Mouse (Mus musculus) embryonic facial prominence, embryonic 11.5 days (tissue): ENCODE measurements around the gene Zfp691. TPM values are rescaled to one million over a fixed set of nuclear protein-coding genes. Genes with fewer than 3 reads are reported as not detected.

Experiments used
- ATAC-seq: fragments of 200-750 bp; cut with Nextera tagmentation; replicated peaks from 2 replicates; pipeline ENCODE4 v1.8.0; 2017; ENCODE audit warnings: low read depth; ENCODE audit not compliant: insufficient number of reproducible peaks, low FRiP score, low TSS enrichment
- DNase-seq: peaks from one replicate; pipeline ENCODE4 v3.0.0-alpha.2; 2015; ENCODE audit warnings: low spot score
- H3K27ac ChIP-seq: fragments of 300-500 bp; sonication (generic); replicated peaks from 2 replicates; pipeline ENCODE4 v1.5.1; 2014; ENCODE audit warnings: mild to moderate bottlenecking, low read depth, low read length, control low read depth
- H3K27me3 ChIP-seq: fragments of 300-500 bp; sonication (generic); 2 replicates; pipeline ENCODE4 v1.6.1; 2014; ENCODE audit warnings: mild to moderate bottlenecking, low read length, moderate library complexity, mixed read lengths; ENCODE audit not compliant: control insufficient read depth, insufficient read depth
- H3K36me3 ChIP-seq: fragments of 300-500 bp; sonication (generic); replicated peaks from 2 replicates; pipeline ENCODE4 v1.6.1; 2014; ENCODE audit warnings: low read depth, mild to moderate bottlenecking, low read length, moderate library complexity, mixed read lengths; ENCODE audit not compliant: control insufficient read depth, insufficient read depth
- H3K4me1 ChIP-seq: fragments of 300-500 bp; sonication (generic); 2 replicates; pipeline ENCODE4 v1.6.1; 2014; ENCODE audit warnings: low read length, mixed read lengths; ENCODE audit not compliant: control insufficient read depth, insufficient read depth
- H3K4me2 ChIP-seq: fragments of 300-500 bp; sonication (generic); 2 replicates; pipeline ENCODE4 v1.6.1; 2014; ENCODE audit warnings: low read depth, mild to moderate bottlenecking, control low read depth, low read length, moderate library complexity
- H3K4me3 ChIP-seq: fragments of 300-500 bp; sonication (generic); 2 replicates; pipeline ENCODE4 v1.5.1; 2014; ENCODE audit warnings: low read depth, low read length, control low read depth
- H3K9ac ChIP-seq: fragments of 300-500 bp; sonication (generic); replicated peaks from 2 replicates; pipeline ENCODE4 v1.6.1; 2014; ENCODE audit warnings: mild to moderate bottlenecking, control low read depth, low read length
- H3K9me3 ChIP-seq: fragments of 300-500 bp; sonication (generic); replicated peaks from 2 replicates; pipeline ENCODE4 v1.6.1; 2016; ENCODE audit warnings: mild to moderate bottlenecking, low read length, inconsistent platforms, mixed read lengths; ENCODE audit not compliant: control insufficient read depth
- WGBS: fragments of 180-500 bp; shearing (Covaris S2); extraction: QIAGEN DNeasy Blood & Tissue Kit; methylation state at CpG from one replicate; pipeline ENCODE4 v1.1.7; 2014; 5-methylcytosine and 5-hydroxymethylcytosine counted together
- polyA plus RNA-seq: library from polyadenylated mRNA; unstranded; fragments of >200 nt; fragmentation: Nextera tagmentation; extraction: Ambion mirVana; gene quantifications from 2 replicates; pipeline ENCODE4 v1.2.1, GENCODE M21; 2014

The Zfp691 gene
- polyA plus RNA-seq, 1 experiment from 2014 or later = 6.9 TPM

- Histone ChIP-seq H3K4me1 (no peaks in the 10 kb centered on the region), H3K9me3 (no peaks in the 10 kb centered on the region), H3K27me3 (no peaks in the 10 kb centered on the region), H3K9ac (no peak overlapping the region), H3K4me2 (no peak overlapping the region), H3K27ac (no peak overlapping the region), H3K36me3 (peaks cover 11% of the 10 kb centered on the region), H3K4me3 (no peak overlapping the region)
- WGBS = 82% methylated on average over 8 of the region's 8 CpGs
- DNase-seq (no peak), ATAC-seq (no peak)
Measured at GRCm38 (mm10) chr4:119131189-119131910, 42.6 kb downstream of the Zfp691 start.

- Histone ChIP-seq H3K36me3 (peaks cover 3% of the 10 kb centered on the region), H3K4me3 (no peak overlapping the region), H3K4me2 (no peak overlapping the region), H3K9ac (no peak overlapping the region), H3K27ac (no peak overlapping the region), H3K4me1 (no peaks in the 10 kb centered on the region), H3K9me3 (no peaks in the 10 kb centered on the region), H3K27me3 (no peaks in the 10 kb centered on the region)
- 92% methylated on average over 1 of the region's 1 CpGs for WGBS
- no peak for ATAC-seq
- no peak for DNase-seq
Measured at GRCm38 (mm10) chr4:119129096-119129495, 44.9 kb downstream of the Zfp691 start.

- no peak for ATAC-seq
- H3K36me3 ChIP-seq = no peaks in the 10 kb centered on the region; the same call in 1 of the 2 replicates
Measured at GRCm38 (mm10) chr4:119128547-119128946, 45.4 kb downstream of the Zfp691 start.

GRCm38 (mm10) chr4:119127229-119127628 lies 46.8 kb downstream of the Zfp691 start:
- WGBS = 72% methylated on average over 6 of the region's 6 CpGs
- no peaks in the 10 kb centered on the region; the same call in 1 of the 2 replicates for H3K36me3 ChIP-seq
- no peak for DNase-seq
- no peak for ATAC-seq
- H3K4me2 ChIP-seq = no peak overlapping the region
- no peak overlapping the region for H3K27ac ChIP-seq
- no peaks in the 10 kb centered on the region for H3K4me1 ChIP-seq
- H3K9ac ChIP-seq = no peak overlapping the region
- no peak overlapping the region for H3K4me3 ChIP-seq
- no peaks in the 10 kb centered on the region for H3K9me3 ChIP-seq
- no peaks in the 10 kb centered on the region for H3K27me3 ChIP-seq

More at GRCm38 (mm10) chr4:119128547-119128946, 45.4 kb downstream of the Zfp691 start:
- no peaks in the 10 kb centered on the region for H3K9me3 ChIP-seq
- H3K27me3 ChIP-seq = no peaks in the 10 kb centered on the region
- no peak overlapping the region for H3K27ac ChIP-seq
- no peaks in the 10 kb centered on the region for H3K4me1 ChIP-seq
- H3K4me2 ChIP-seq = no peak overlapping the region
- H3K4me3 ChIP-seq = no peak overlapping the region
- DNase-seq = no peak
- no peak overlapping the region for H3K9ac ChIP-seq
- 77% methylated on average over 7 of the region's 7 CpGs for WGBS

GRCm38 (mm10) chr4:119125577-119126270 lies 48.3 kb downstream of the Zfp691 start:
- Histone ChIP-seq H3K36me3 (no peaks in the 10 kb centered on the region; the same call in 1 of the 2 replicates), H3K4me1 (no peaks in the 10 kb centered on the region), H3K9me3 (no peaks in the 10 kb centered on the region), H3K27me3 (no peaks in the 10 kb centered on the region), H3K27ac (no peak overlapping the region), H3K4me2 (no peak overlapping the region), H3K9ac (no peak overlapping the region), H3K4me3 (no peak overlapping the region)
- no peak for DNase-seq
- no peak for ATAC-seq
- 86% methylated on average over 9 of the region's 9 CpGs for WGBS

GRCm38 (mm10) chr4:119124771-119125273 lies 49.2 kb downstream of the Zfp691 start:
- no peak overlapping the region for H3K4me3 ChIP-seq
- H3K27ac ChIP-seq = no peak overlapping the region
- 59% methylated on average over 2 of the region's 2 CpGs for WGBS
- no peak overlapping the region for H3K4me2 ChIP-seq
- H3K9me3 ChIP-seq = no peaks in the 10 kb centered on the region
- no peak for DNase-seq
- no peaks in the 10 kb centered on the region for H3K4me1 ChIP-seq
- no peak for ATAC-seq
- no peak overlapping the region for H3K9ac ChIP-seq
- no peaks in the 10 kb centered on the region for H3K27me3 ChIP-seq
- no peaks in the 10 kb centered on the region; the same call in 1 of the 2 replicates for H3K36me3 ChIP-seq

- WGBS = 56% methylated on average over 4 of the region's 4 CpGs
- no peaks in the 10 kb centered on the region for H3K27me3 ChIP-seq
- H3K4me2 ChIP-seq = no peak overlapping the region
- no peak overlapping the region for H3K27ac ChIP-seq
- no peak overlapping the region for H3K4me3 ChIP-seq
- peak; percentile 37; the same call in 1 of the 2 replicates for ATAC-seq
- H3K4me1 ChIP-seq = no peaks in the 10 kb centered on the region
- no peak for DNase-seq
- no peak overlapping the region for H3K9ac ChIP-seq
- no peaks in the 10 kb centered on the region for H3K36me3 ChIP-seq
- H3K9me3 ChIP-seq = no peaks in the 10 kb centered on the region
Measured at GRCm38 (mm10) chr4:119121249-119121648, 52.7 kb downstream of the Zfp691 start.

GRCm38 (mm10) chr4:119120095-119120494 lies 53.9 kb downstream of the Zfp691 start:
- H3K4me3 ChIP-seq = no peak overlapping the region
- H3K4me1 ChIP-seq = no peaks in the 10 kb centered on the region
- H3K9ac ChIP-seq = no peak overlapping the region
- H3K27me3 ChIP-seq = no peaks in the 10 kb centered on the region
- no peak overlapping the region for H3K27ac ChIP-seq
- H3K36me3 ChIP-seq = no peaks in the 10 kb centered on the region
- no peaks in the 10 kb centered on the region for H3K9me3 ChIP-seq
- DNase-seq (no peak), ATAC-seq (no peak)
- WGBS = 88% methylated on average over 6 of the region's 6 CpGs
- no peak overlapping the region for H3K4me2 ChIP-seq
